Mouse (Mus musculus) cerebellum, adult 2 months (tissue): ENCODE results near the gene Vmn1r171. TPM values are rescaled to one million over a fixed set of nuclear protein-coding genes. Genes with fewer than 3 reads are reported as not detected.
"Not testable (repeated sequence)": the region's sequence is repeated elsewhere in the genome, so short reads cannot be mapped to it uniquely, and the experiment has no call there.

Source experiments
- DNase-seq, 2 experiments: peaks; one replicate each; pipeline ENCODE4 v3.0.0; 2021
- H3K27ac ChIP-seq: fragments of 200-500 bp; 2 replicates; pipeline ENCODE4 v1.5.1; 2012; ENCODE audit warnings: low read length, control low read depth, inconsistent platforms; ENCODE audit not compliant: insufficient read depth
- H3K27me3 ChIP-seq: fragments of 200-500 bp; 2 replicates; pipeline ENCODE4 v1.6.1; 2012; ENCODE audit warnings: inconsistent platforms, mild to moderate bottlenecking, low read length, moderate library complexity; ENCODE audit not compliant: control insufficient read depth, insufficient read depth
- H3K4me1 ChIP-seq: fragments of 200-500 bp; 2 replicates; pipeline ENCODE4 v1.6.1; 2011; ENCODE audit warnings: low read length; ENCODE audit not compliant: control insufficient read depth, insufficient read depth
- H3K4me3 ChIP-seq: fragments of 200-500 bp; replicated peaks from 2 replicates; pipeline ENCODE3; 2011; ENCODE audit warnings: mild to moderate bottlenecking, low read depth, low read length, control low read depth; ENCODE audit not compliant: insufficient read depth
- CTCF ChIP-seq: fragments of 200-500 bp; IDR thresholded peaks from 2 replicates; pipeline ENCODE4 v1.5.1; 2011; ENCODE audit warnings: low read depth, mild to moderate bottlenecking, control low read depth, low read length, moderate library complexity, borderline replicate concordance; ENCODE audit not compliant: insufficient read depth
- POLR2A ChIP-seq: fragments of 200-500 bp; IDR thresholded peaks from 2 replicates; pipeline ENCODE4 v1.6.1; 2011; ENCODE audit warnings: low read length, control low read depth, borderline replicate concordance; ENCODE audit not compliant: insufficient read depth
- WGBS: fragments of 180-500 bp; shearing (Covaris S2); methylation state at CpG from one replicate; pipeline ENCODE4 v1.1.7; 2018; 5-methylcytosine and 5-hydroxymethylcytosine counted together
- polyA plus RNA-seq: library from polyadenylated mRNA; depleted of rRNA; stranded (reverse); fragments of >200 nt; gene quantifications from 2 replicates; pipeline ENCODE4 v1.2.3, GENCODE M21; 2012; rRNA removed

The Vmn1r171 gene
- polyA plus RNA-seq = not detected in 2 replicates

GRCm38 (mm10) chr7:23630422-23630821 lies at the start of gene Vmn1r171:
TSS of gene Vmn1r171 (plus strand) at chr7:23630722.
- no peak within 1 kb of the TSS for H3K4me3 ChIP-seq
- H3K27me3 ChIP-seq = no peaks in the 10 kb centered on the region
- H3K4me1 ChIP-seq = no peaks in the 10 kb centered on the region
- TF ChIP-seq CTCF = no peak
- TF ChIP-seq POLR2A = no peak
- no peak within 1 kb of the TSS for H3K27ac ChIP-seq
- no peak for DNase-seq

GRCm38 (mm10) chr7:23605875-23606274 lies 24.6 kb upstream of the Vmn1r171 start, which contains the start of gene Vmn1r170:
TSS of gene Vmn1r170 (plus strand) at chr7:23606175.
- not testable (repeated sequence) for DNase-seq, H3K27me3 ChIP-seq, H3K27ac ChIP-seq, H3K4me1 ChIP-seq, H3K4me3 ChIP-seq
- 12% methylated on average over 1 of the region's 1 CpGs for WGBS

GRCm38 (mm10) chr7:23658016-23658415 lies 27.5 kb downstream of the Vmn1r171 start, which contains the start of gene Vmn1r172:
TSS of gene Vmn1r172 (plus strand) at chr7:23658316.
- no peak within 1 kb of the TSS for H3K27ac ChIP-seq
- no peaks in the 10 kb centered on the region for H3K27me3 ChIP-seq
- H3K4me1 ChIP-seq = no peaks in the 10 kb centered on the region
- TF ChIP-seq POLR2A = no peak
- no peak for TF ChIP-seq CTCF
- 58% methylated on average over 2 of the region's 2 CpGs for WGBS
- H3K4me3 ChIP-seq = no peak within 1 kb of the TSS
- DNase-seq = no peak

Other genes with a start within 250 kb of the Vmn1r171 start
- gene Nlrp5, start 244.8 kb upstream of the Vmn1r171 start, polyA plus RNA-seq = not detected in 2 replicates
- not detected in 2 replicates for gene Vmn1r167, start 123.5 kb upstream of the Vmn1r171 start, polyA plus RNA-seq
- not detected in 2 replicates for gene Vmn1r168, start 91.0 kb upstream of the Vmn1r171 start, polyA plus RNA-seq
- gene Vmn1r169, start 55.2 kb upstream of the Vmn1r171 start, polyA plus RNA-seq = not detected in 2 replicates
- gene Vmn1r170, start 24.5 kb upstream of the Vmn1r171 start, polyA plus RNA-seq = not detected in 2 replicates
- gene Vmn1r172, start 27.6 kb downstream of the Vmn1r171 start, polyA plus RNA-seq = not detected in 2 replicates
- gene Vmn1r173, start 70.0 kb downstream of the Vmn1r171 start, polyA plus RNA-seq = not detected in 2 replicates
- not detected in 2 replicates for gene Vmn1r174, start 121.5 kb downstream of the Vmn1r171 start, polyA plus RNA-seq
- not detected in 2 replicates for gene Vmn1r175, start 179.9 kb downstream of the Vmn1r171 start, polyA plus RNA-seq
- not detected in 2 replicates for gene Vmn1r176, start 206.7 kb downstream of the Vmn1r171 start, polyA plus RNA-seq
- not detected in 2 replicates for gene Vmn1r177, start 235.7 kb downstream of the Vmn1r171 start, polyA plus RNA-seq